ENCODE assay signal across 26 mouse cellular contexts in genomic region chr12:93885946-93886345, GRCm38 (mm10).
DNase-seq lines count a peak whose midpoint lies in the region; ATAC-seq and TF ChIP-seq lines count a peak whose summit lies in the region.
"Had no signal": no experiment of that assay in that cellular context is flagged by ENCODE, and none has a peak within 500 bp of the region (broad histone marks: within the 10 kb centered on the region; RNA-seq: fewer than 3 reads in every experiment).

No protein-coding gene starts in this region.

- no peak for ATAC-seq in lung, postnatal 0 days
- ATAC-seq: forebrain, embryonic 14.5 days; intestine, embryonic 16.5 days; Patski had no signal

- H3K27ac ChIP-seq in lung, postnatal 0 days (ENCODE audit: low read length), result no peak overlapping the region
- no peak overlapping the region for H3K27ac ChIP-seq in thymus, adult 2 months (ENCODE audit: control insufficient read depth, insufficient read depth, low read length)
- H3K27ac ChIP-seq: embryonic facial prominence, embryonic 13.5 days; gastrocnemius, adult 2 months; hindbrain, embryonic 15.5 days; liver, embryonic 13.5 days; stomach, postnatal 0 days had no signal

- no peak for TF ChIP-seq POLR2A in thymus, adult 2 months (IDR thresholded peaks at IDR 0.05; ENCODE audit: control insufficient read depth, extremely low read depth, insufficient read depth, low read length, poor library complexity)

- TF ChIP-seq CTCF in lung, postnatal 0 days (IDR thresholded peaks at IDR 0.05), result no peak
- TF ChIP-seq CTCF in thymus, adult 2 months (IDR thresholded peaks at IDR 0.05; ENCODE audit: borderline replicate concordance, control insufficient read depth, extremely low read depth, insufficient read depth, low read length, poor library complexity), result no peak

- H3K36me3 ChIP-seq in lung, postnatal 0 days (ENCODE audit: insufficient read depth, low read length), result no peaks in the 10 kb centered on the region
- H3K36me3 ChIP-seq in thymus, adult 2 months (ENCODE audit: control insufficient read depth, insufficient read depth, low read length), result no peaks in the 10 kb centered on the region
- H3K36me3 ChIP-seq: embryonic facial prominence, embryonic 13.5 days; G1E; hindbrain, embryonic 15.5 days; liver, embryonic 13.5 days had no signal

- no peaks in the 10 kb centered on the region for H3K27me3 ChIP-seq in lung, postnatal 0 days (replicated peaks; ENCODE audit: insufficient read depth, low read length)
- no peaks in the 10 kb centered on the region for H3K27me3 ChIP-seq in thymus, adult 2 months (ENCODE audit: control insufficient read depth, insufficient read depth, low read length)
- H3K27me3 ChIP-seq: CH12.LX; embryonic facial prominence, embryonic 13.5 days; hindbrain, embryonic 15.5 days; liver, embryonic 13.5 days; Patski had no signal

- no peak overlapping the region for H3K4me3 ChIP-seq in lung, postnatal 0 days (ENCODE audit: low read depth, low read length)
- no peak overlapping the region for H3K4me3 ChIP-seq in thymus, adult 2 months (ENCODE audit: control insufficient read depth, insufficient read depth, low read length)
- H3K4me3 ChIP-seq: embryonic facial prominence, embryonic 13.5 days; erythroblast, embryonic 14.5 days; gastrocnemius, adult 2 months; hindbrain, embryonic 15.5 days; liver, embryonic 13.5 days had no signal

- peak; percentile 8 for DNase-seq in layer of hippocampus, adult 8-10 months (ENCODE audit: low spot score in 2 of 2)
- no peak for DNase-seq in layer of hippocampus, postnatal 25 days (ENCODE audit: extremely low spot score in 1 of 2, low spot score in 1 of 2)
- DNase-seq in embryo, embryonic 10 days (ENCODE audit: low spot score), result peak; percentile 7
- peak; percentile 2 for DNase-seq in layer of hippocampus, adult 9-10 months (ENCODE audit: low spot score)
- peak; percentile 10 for DNase-seq in retina, postnatal 1 day
- no peak for DNase-seq in lung, postnatal 0 days (ENCODE audit: low spot score)
- no peak for DNase-seq in thymus, adult 2 months
- DNase-seq: adrenal gland, postnatal 36 days; B cell, adult 2 months; cerebellum, adult 18-20 months; gastrocnemius, adult 2 months; heart, postnatal 4 days; kidney, adult 9 months; kidney, postnatal 25 days; liver, embryonic 13.5 days; lung, adult 2 months; right cerebral cortex, postnatal 14 days had no signal

- no peak overlapping the region for H3K9ac ChIP-seq in lung, postnatal 0 days (replicated peaks; ENCODE audit: low read depth)
- H3K9ac ChIP-seq: embryonic facial prominence, embryonic 13.5 days; hindbrain, embryonic 15.5 days; liver, embryonic 13.5 days had no signal

- no peak for TF ChIP-seq EP300 in lung, postnatal 0 days (IDR thresholded peaks at IDR 0.05)

- 48% methylated on average over 2 of the region's 2 CpGs for WGBS in lung, postnatal 0 days
- 83% methylated on average over 2 of the region's 2 CpGs for WGBS in thymus, adult 2 months

- H3K9me3 ChIP-seq in lung, postnatal 0 days (ENCODE audit: low read length), result no peaks in the 10 kb centered on the region
- H3K9me3 ChIP-seq: embryonic facial prominence, embryonic 13.5 days; hindbrain, embryonic 15.5 days; liver, embryonic 13.5 days had no signal

- H3K4me1 ChIP-seq in lung, postnatal 0 days (ENCODE audit: insufficient read depth, low read depth, low read length), result no peaks in the 10 kb centered on the region
- no peaks in the 10 kb centered on the region for H3K4me1 ChIP-seq in thymus, adult 2 months (replicated peaks; ENCODE audit: control insufficient read depth, insufficient read depth, low read length)
- H3K4me1 ChIP-seq: embryonic facial prominence, embryonic 13.5 days; hindbrain, embryonic 15.5 days; liver, embryonic 13.5 days had no signal

- H3K4me2 ChIP-seq in lung, postnatal 0 days (replicated peaks; ENCODE audit: low read depth, low read length), result no peak overlapping the region
- H3K4me2 ChIP-seq: embryonic facial prominence, embryonic 13.5 days; hindbrain, embryonic 15.5 days; liver, embryonic 13.5 days had no signal

Comparison
In these comparisons a context has a peak if more than half of its experiments do, and no peak if none do; other contexts are left out.
1. DNase-seq: peak in layer of hippocampus, adult 8-10 months (2 of 2), embryo, embryonic 10 days (single experiment), layer of hippocampus, adult 9-10 months (single experiment) and retina, postnatal 1 day (single experiment); none in layer of hippocampus, postnatal 25 days (0 of 2), lung, postnatal 0 days (single experiment) and thymus, adult 2 months (single experiment).